Mouse (Mus musculus): ENCODE results near the gene Cd4.

The Cd4 gene

DNA sequence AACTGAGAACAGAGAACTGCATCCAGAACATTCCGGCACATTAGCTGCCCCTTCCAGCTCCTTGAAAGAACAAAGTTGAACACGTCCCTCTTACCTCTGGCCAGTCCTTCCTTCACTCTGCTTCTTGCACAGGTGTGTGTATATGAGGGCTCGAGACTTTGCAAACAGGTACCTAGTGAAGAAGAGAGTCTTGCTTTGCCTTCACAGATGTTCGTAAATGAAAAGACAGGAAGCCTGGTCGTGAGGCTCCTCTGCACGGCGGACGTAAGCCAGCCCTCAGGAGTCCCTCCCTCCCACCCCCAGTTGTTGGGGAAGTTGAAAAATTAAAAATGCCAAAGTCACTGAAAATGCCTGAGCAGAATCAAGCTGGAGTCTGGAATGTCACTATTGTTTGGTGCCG, at the start of gene Cd4:
Gene Cd4, minus strand, starts transcription at position 236 of the 400 bp plus-strand sequence.
- DNase-seq (ENCODE audit: extremely low spot score): no peak

DNA sequence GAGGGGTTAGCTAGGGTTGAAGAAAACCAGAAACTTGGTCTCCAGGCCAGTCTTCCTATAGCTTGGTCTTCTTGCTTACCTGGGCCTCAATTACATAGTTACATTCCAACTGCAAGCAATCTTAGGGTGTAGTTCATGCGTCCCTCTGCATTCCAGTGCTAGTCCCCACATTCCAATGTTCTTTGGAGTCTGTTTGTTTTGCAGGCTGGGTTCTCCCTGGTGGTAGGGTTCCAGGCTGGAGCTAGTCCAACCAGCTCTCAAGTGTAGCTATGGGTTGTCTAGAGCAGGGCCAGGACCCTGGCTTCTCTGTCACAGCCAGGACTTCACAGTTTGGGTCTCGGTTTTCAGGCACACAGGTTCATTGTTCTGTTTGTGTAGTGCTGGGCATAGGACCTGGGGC, 49.5 kb upstream of the Cd4 start:
- no peak for DNase-seq (ENCODE audit: extremely low spot score)

DNA sequence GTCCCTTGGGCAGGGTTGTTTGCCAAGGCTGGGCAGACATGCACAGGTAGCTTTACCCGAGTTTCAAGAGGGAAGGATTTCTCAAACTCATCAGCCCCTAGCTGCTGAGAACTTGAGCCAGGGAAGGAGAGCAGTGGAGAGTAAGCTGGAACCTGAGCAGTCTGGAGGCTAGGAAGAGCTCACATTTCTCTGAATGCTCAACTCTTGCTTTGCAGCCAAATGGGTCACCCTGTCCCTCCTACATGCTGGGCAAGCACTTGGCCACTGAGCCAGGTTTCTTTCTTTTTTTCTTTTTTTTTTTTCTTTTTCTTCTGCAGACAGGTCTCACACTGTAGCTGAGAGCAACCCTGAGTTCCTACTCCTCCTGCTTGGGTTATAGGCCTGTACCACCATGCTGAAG, 48.7 kb upstream of the Cd4 start:
- no peak for DNase-seq (ENCODE audit: extremely low spot score)

DNA sequence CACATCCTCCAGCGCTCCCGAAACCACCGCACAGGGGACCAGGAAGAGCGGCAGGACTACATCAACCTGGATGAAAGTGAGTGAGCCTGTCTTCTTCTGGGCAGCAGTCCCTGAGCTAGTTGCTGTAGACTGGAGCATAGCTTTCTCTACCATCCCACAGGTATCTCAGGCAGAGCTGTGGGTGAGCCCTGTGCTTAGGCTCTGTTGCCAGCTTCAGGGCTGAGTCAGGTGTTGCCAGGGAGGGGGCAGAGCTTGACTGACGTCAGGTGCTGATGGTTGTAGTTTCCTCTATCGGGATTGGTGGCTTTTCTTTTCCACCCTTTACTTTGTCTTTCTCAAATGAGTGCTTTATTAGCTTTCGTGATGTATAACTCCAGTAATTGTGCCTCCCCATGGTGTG, 46.6 kb upstream of the Cd4 start:
- no peak for DNase-seq (ENCODE audit: extremely low spot score)

DNA sequence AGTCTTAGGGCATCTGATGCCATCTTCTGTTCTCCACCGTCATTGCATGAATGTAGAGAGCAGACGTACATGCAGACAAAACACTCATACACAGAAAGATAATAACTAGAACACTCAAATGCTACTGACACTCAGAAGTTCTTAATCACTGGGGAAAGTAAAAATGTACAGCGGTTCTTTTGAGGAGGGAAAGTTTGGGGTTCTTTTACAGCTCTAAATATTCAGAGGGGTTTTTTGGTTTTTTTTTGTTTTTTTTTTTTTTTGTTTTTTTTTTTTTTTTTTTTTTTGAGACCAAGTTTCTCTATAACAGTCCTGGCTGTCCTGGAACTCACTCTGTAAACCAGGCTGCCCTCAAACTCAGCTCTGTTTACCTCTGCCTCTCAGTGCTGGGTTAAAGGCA, 45.1 kb upstream of the Cd4 start:
- DNase-seq (ENCODE audit: extremely low spot score): no peak

- DNase-seq (ENCODE audit: extremely low spot score): no peak
These were observed 44.3 kb upstream of the Cd4 start for GRCm38 (mm10) chr6:124932314-124932695.

DNA sequence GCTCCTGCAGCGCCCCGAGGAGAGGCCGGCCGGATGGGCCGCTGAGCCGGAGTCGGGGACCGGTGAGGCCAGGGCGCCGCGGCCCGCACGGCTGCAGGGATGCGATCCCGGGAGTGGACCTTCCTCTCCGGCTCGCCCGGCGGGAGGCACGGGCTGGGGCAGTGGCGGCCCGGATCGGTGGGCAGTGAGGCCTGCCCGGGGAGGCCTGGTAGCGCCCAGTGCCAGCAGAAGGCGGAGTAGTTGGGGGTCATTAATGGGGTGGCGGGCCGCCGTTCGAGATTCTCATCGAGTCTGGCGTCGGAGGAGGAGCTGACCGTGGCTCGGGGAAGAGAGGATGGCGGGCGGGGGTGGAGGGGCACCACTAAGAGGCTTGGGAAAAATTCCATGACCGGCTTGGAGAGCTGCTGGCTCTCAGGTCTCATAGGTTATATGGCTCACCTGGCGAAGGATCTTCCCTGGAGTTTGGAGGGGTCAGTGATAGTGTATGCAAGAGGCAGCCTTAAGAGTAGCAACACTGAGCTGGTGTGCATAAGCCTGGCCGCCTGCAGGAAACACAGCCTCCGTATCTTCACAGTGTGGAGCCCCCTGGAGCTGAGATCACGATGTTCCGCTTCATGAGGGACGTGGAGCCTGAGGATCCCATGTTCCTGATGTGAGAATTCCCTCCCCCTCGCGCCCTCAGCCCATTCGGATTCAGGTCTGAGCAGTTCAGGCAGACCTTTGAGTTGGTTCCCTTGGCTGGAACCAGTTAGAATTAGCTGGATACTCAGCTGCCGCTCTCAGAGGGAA, 43.7 kb upstream of the Cd4 start:
- no peak for DNase-seq (ENCODE audit: extremely low spot score)

DNA sequence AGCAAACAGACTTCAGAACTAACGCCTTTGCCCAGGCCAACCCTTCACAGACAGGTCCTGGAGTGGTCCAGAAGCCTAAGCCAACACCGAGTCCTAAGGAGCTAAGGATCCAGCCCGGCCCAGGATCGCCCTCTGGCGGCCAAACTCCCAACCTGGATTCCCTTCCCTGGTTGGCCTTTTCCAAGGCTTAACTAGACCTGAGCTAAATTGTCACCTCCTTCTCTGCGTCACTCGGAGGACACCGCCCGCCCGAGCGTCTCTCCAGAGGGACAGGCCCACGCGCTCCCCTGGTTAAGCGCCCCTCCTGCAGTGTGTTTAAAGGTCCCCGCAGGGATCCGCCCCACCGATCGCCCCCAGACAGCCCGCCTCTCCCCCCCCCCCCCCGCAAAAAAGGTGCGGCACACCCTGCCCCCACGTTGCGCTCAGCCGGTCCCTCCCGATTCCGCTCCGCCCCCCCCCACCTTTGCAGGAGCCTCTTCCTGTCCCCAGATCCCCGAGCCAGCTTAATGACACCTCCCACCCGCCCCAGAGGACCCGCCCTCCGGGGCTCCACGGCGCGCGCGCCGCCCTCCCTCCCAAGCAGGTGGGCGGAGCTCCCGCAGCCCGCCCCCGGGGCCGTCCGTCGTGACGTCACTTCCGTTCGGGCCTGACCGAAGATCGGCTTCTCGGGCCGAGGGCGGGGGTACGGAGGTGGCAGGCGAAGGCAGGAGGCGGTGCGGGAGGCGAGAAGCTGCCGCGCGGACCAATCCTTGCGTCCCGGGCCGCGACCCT, 42.9 kb upstream of the Cd4 start, which contains the start of gene Mlf2:
Gene Mlf2, plus strand, starts transcription at position 633 of the 771 bp plus-strand sequence.
- peak; percentile 99 for DNase-seq (ENCODE audit: extremely low spot score)

DNA sequence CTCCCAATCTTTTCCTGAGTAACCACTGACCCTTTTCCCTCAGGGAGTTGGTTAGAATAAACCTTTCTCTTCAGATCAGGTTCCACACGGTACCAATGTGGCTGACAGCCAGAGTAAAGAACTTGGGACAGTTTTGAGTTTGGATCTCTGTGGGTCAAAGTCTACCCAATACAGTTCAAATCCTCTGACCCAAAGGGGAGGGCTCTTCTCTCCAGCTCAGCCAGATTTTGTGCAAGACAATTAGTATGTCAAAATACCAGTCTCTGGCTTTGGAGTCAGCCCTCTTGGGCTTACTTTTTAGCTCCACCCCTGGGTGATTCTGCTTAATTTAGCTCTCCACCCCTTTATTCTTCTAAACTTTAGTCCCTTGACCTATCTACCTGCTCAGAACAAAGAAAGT, 42.2 kb upstream of the Cd4 start:
- no peak for DNase-seq (ENCODE audit: extremely low spot score)

DNA sequence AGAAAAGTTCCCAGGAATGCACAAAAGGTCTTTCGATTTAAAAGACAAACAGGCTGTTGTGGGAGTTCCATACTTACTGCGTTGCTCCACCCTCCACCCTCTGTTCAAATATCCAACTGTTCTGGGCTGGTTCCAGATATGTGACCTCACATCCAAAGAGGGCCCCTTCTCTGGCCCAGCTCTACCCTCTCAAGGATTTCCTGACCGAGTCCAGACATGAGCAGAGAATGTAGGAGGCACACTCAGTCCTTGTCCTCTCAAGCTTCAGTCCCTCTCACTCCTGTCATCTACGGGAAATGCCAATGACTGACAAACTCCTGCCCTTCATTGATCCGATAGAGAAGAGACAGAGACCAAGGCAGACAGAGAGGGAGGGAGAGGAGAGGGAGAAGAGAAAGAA, 37.9 kb upstream of the Cd4 start:
- no peak for DNase-seq (ENCODE audit: extremely low spot score)

DNA sequence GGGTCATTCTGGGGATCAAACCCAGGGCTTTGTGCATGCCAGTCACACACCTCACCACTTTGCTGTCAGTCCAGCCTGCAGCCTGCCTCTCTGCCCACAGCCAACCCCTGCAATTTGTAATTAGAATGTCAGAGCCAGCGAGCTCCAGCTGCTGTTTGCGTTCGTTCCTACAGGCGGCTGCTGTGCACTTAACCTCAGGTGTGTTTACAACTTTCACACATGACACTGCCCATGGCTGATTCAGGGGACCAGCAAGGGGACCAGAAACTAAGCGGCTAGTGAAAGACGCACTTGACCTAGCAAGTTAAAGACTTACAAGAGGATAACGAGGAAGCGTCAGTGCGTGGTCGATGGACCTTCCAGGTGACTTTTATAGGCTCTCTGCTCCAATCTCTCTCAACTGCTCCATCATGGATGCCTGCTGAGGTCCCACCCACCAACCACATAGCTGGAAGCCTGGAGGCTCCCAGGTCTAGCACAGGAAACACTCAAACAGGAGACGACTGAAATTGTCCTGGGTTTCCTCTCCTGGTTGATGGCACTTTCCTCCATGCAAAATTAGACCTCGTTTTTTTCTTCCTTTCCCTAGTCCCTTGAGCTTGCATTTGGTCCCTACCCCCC, 37.3 kb upstream of the Cd4 start:
- DNase-seq (ENCODE audit: extremely low spot score): no peak

GRCm38 (mm10) chr6:124921539-124921938, 33.5 kb upstream of the Cd4 start:
- DNase-seq (ENCODE audit: extremely low spot score): no peak

GRCm38 (mm10) chr6:124920318-124921085, 32.5 kb upstream of the Cd4 start:
- DNase-seq (ENCODE audit: extremely low spot score): peak; percentile 12

- DNase-seq (ENCODE audit: extremely low spot score): peak; percentile 98
These were observed 31.8 kb upstream of the Cd4 start, which contains the start of gene Ptms for GRCm38 (mm10) chr6:124919695-124920317. Ptms (minus strand) TSS chr6:124920103.

DNA sequence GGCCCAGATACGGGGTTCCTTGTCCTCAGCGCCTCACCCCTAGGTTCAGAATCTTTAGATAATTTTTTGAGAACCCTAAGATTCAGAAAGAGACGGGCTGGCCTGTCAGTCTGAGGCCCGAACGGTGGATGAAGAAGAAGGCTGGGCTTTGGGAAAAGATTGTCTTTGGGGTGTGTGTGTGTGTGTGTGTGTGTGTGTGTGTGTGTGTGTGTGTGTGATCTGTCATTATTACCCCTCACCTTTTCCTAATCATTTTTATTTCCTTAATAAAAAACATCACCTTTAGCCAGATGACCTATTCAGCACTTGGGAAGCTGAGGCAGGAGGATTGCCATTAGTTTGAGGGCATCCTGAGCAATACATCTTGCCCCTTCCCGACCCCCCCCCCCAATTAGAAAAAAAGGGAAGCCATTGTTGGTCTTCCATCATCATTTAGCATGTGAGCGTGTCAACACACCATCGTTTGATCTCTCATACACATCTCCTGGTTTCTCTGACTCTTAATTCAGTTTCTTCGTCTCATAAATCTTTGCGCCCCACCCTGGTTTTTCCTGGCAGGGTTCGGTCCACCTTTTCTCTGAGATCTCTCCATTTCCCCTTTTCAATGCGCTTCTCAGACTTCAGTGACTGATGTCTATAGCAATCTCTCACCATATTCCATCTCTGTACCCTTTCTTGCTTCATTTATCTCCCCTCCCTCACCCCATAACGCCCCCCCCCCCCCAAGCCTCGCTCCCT, 31.0 kb upstream of the Cd4 start:
- DNase-seq (ENCODE audit: extremely low spot score): peak; percentile 22

GRCm38 (mm10) chr6:124918331-124918690, 30.3 kb upstream of the Cd4 start:
- DNase-seq (ENCODE audit: extremely low spot score): no peak

DNA sequence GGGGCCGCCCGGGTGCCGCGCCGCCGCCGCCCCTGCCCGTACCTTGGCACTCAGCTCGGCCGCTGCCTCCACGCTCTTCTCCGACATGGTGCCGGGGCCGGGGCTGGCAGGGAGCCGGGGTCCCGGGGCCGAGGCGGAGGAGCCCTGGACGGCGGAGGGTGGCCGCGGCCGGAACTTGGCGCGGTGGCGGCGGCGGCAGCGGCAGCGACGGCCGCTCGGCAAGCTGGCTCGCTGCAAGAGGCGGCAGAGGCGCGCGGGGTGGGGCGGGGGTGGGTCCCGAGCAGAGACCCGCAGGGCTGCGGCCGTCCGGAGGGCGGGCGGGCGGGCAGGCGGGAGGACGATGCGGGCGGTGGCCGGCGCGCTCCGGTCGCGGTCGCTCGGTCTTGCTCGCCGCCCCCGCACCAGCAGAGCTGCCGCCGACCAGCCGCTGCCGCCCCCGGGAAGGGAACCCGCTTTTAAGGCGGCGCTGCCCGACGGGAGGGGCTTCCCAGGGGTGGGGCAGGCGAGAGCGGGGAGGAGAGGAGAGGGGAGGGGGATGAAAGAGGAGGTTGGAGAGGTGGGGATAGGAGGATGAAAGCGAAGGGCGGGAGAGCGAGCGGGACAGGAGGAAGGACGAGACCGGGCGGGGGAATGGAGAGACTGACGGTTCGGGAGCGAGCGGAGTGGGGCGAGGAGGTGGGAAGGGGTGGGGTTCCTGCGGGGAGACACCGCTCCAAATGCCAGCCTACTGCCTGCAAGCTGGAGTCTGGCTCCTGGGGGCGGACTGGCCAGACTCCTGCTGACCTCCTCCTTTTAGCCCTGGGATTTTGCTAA, 29.7 kb upstream of the Cd4 start:
- DNase-seq (ENCODE audit: extremely low spot score): peak; percentile 96

GRCm38 (mm10) chr6:124916695-124917517, 28.9 kb upstream of the Cd4 start:
- peak; percentile 90 for DNase-seq (ENCODE audit: extremely low spot score)

Data from embryo, embryonic 9.5 days (tissue).